Mouse (Mus musculus) embryonic facial prominence, embryonic 11.5 days (tissue): ENCODE data around the gene Iqcf4. TPM values are rescaled to one million over a fixed set of nuclear protein-coding genes. Genes with fewer than 3 reads are reported as not detected.

ENCODE experiments used
- ATAC-seq: fragments of 200-750 bp; cut with Nextera tagmentation; replicated peaks from 2 replicates; pipeline ENCODE4 v1.8.0; 2017; ENCODE audit warnings: low read depth; ENCODE audit not compliant: insufficient number of reproducible peaks, low FRiP score, low TSS enrichment
- DNase-seq: peaks from one replicate; pipeline ENCODE4 v3.0.0-alpha.2; 2015; ENCODE audit warnings: low spot score
- H3K27ac ChIP-seq: fragments of 300-500 bp; sonication (generic); replicated peaks from 2 replicates; pipeline ENCODE4 v1.5.1; 2014; ENCODE audit warnings: mild to moderate bottlenecking, low read depth, low read length, control low read depth
- H3K27me3 ChIP-seq: fragments of 300-500 bp; sonication (generic); 2 replicates; pipeline ENCODE4 v1.6.1; 2014; ENCODE audit warnings: mild to moderate bottlenecking, low read length, moderate library complexity, mixed read lengths; ENCODE audit not compliant: control insufficient read depth, insufficient read depth
- H3K36me3 ChIP-seq: fragments of 300-500 bp; sonication (generic); replicated peaks from 2 replicates; pipeline ENCODE4 v1.6.1; 2014; ENCODE audit warnings: low read depth, mild to moderate bottlenecking, low read length, moderate library complexity, mixed read lengths; ENCODE audit not compliant: control insufficient read depth, insufficient read depth
- H3K4me1 ChIP-seq: fragments of 300-500 bp; sonication (generic); 2 replicates; pipeline ENCODE4 v1.6.1; 2014; ENCODE audit warnings: low read length, mixed read lengths; ENCODE audit not compliant: control insufficient read depth, insufficient read depth
- H3K4me2 ChIP-seq: fragments of 300-500 bp; sonication (generic); 2 replicates; pipeline ENCODE4 v1.6.1; 2014; ENCODE audit warnings: low read depth, mild to moderate bottlenecking, control low read depth, low read length, moderate library complexity
- H3K4me3 ChIP-seq: fragments of 300-500 bp; sonication (generic); 2 replicates; pipeline ENCODE4 v1.5.1; 2014; ENCODE audit warnings: low read depth, low read length, control low read depth
- H3K9ac ChIP-seq: fragments of 300-500 bp; sonication (generic); replicated peaks from 2 replicates; pipeline ENCODE4 v1.6.1; 2014; ENCODE audit warnings: mild to moderate bottlenecking, control low read depth, low read length
- H3K9me3 ChIP-seq: fragments of 300-500 bp; sonication (generic); replicated peaks from 2 replicates; pipeline ENCODE4 v1.6.1; 2016; ENCODE audit warnings: mild to moderate bottlenecking, low read length, inconsistent platforms, mixed read lengths; ENCODE audit not compliant: control insufficient read depth
- WGBS: fragments of 180-500 bp; shearing (Covaris S2); extraction: QIAGEN DNeasy Blood & Tissue Kit; methylation state at CpG from one replicate; pipeline ENCODE4 v1.1.7; 2014; 5-methylcytosine and 5-hydroxymethylcytosine counted together
- polyA plus RNA-seq: library from polyadenylated mRNA; unstranded; fragments of >200 nt; fragmentation: Nextera tagmentation; extraction: Ambion mirVana; gene quantifications from 2 replicates; pipeline ENCODE4 v1.2.1, GENCODE M21; 2014

Gene Iqcf4
- polyA plus RNA-seq, 1 experiment from 2014 or later: not detected

DNA sequence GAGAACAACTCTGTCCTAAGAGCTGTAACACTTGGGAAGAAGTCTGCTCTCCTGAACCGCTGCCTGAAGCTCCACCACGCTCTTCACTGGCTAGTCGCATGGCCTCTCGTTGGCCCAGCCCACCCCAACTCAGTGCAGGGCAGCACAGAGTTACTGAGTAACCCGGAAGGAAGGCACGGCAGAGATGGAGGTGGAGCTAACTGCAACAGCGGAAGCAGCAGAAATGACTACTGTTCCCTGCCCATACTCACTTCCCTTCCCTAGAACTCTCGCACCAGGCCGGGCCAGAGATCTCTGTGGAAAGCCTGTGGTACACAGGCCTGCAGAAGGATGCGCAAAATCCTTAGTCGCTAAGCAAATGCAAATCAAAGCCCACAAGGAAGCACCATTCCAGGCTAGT, 4.4 kb downstream of the Iqcf4 start:
- Histone ChIP-seq H3K36me3 (no peaks in the 10 kb centered on the region), H3K4me3 (no peak overlapping the region), H3K9ac (no peak overlapping the region), H3K4me2 (no peak overlapping the region), H3K27ac (no peak overlapping the region), H3K9me3 (no peaks in the 10 kb centered on the region), H3K27me3 (no peaks in the 10 kb centered on the region), H3K4me1 (no peaks in the 10 kb centered on the region)
- ATAC-seq: no peak
- WGBS: 63% methylated on average over 11 of the region's 11 CpGs
- DNase-seq: no peak

DNA sequence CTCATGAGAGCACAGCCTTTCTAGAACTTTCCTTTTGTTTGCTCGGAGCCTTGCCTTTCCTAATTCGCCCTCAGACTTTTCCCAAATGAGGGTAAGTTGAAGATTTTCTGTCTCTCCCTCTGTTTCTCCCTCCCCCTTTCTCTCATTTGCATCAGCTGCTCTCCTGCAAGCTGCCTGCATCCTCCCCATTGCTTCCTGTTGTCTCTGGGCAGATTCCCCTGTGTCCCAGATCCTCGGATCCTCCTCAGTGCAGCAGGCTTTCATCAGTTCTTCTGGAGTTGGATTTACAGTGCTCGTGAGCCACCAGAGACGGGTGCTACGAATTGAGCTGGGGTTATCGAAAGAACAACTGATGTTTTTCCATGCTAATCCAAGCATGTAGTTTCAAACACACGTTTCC, 6.8 kb downstream of the Iqcf4 start:
- Histone ChIP-seq H3K27me3 (no peaks in the 10 kb centered on the region), H3K4me2 (no peak overlapping the region), H3K9me3 (no peaks in the 10 kb centered on the region), H3K27ac (no peak overlapping the region), H3K36me3 (no peaks in the 10 kb centered on the region), H3K4me3 (no peak overlapping the region), H3K9ac (no peak overlapping the region), H3K4me1 (no peaks in the 10 kb centered on the region)
- DNase-seq: no peak
- no peak for ATAC-seq
- WGBS: 76% methylated on average over 8 of the region's 8 CpGs

DNA sequence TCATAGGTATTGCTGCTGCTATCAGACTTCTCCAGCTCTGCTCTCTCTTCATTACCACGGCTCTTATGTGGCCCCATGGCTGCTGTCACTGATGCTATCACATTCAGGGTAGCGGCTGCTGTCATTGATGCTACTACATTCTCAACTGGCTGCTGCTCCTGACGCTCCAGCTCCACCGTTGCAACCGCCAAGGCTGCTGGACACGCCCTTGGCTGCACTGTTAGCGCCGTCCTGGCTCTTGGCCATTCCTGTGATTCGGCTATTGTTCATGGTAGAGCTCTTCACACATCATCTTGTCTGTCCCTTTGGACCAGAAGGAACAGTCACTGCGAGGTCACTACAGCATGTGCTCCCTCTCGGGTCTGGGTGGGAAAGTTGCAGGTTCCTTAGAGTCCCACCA, 8.5 kb downstream of the Iqcf4 start:
- no peaks in the 10 kb centered on the region for H3K9me3 ChIP-seq
- no peak overlapping the region for H3K27ac ChIP-seq
- DNase-seq (no peak), ATAC-seq (no peak)
- H3K4me2 ChIP-seq: no peak overlapping the region
- 90% methylated on average over 11 of the region's 11 CpGs for WGBS
- H3K9ac ChIP-seq: no peak overlapping the region
- H3K4me3 ChIP-seq: no peak overlapping the region
- H3K4me1 ChIP-seq: no peaks in the 10 kb centered on the region
- H3K27me3 ChIP-seq: no peaks in the 10 kb centered on the region
- H3K36me3 ChIP-seq: no peaks in the 10 kb centered on the region

DNA sequence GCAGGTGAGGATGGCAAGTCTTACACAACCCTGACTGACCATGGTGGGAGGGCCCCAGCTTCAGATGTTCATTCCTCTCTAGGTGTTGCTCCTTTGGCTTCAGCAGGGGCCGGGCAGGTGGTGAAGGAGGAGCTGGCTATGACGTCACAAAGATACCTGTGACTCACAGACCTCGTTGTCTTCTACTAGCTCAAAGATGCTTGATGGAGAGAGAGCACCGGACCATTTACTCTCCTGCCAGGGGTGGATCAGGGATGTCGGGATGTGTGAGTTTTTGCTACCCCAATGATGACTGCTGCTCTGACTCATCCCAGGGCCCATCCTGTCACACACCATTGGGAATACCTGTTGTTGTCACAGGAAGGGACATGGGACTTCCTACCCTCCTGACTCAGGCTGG, 9.3 kb downstream of the Iqcf4 start, which contains the start of gene Iqcf3:
Gene Iqcf3, minus strand, starts transcription at position 101 of the 400 bp plus-strand sequence.
- no peaks in the 10 kb centered on the region for H3K4me1 ChIP-seq
- no peak within 1 kb of the TSS for H3K4me2 ChIP-seq
- H3K27me3 ChIP-seq: no peaks in the 10 kb centered on the region
- 97% methylated on average over 5 of the region's 5 CpGs for WGBS
- no peaks in the 10 kb centered on the region for H3K36me3 ChIP-seq
- ATAC-seq (no peak), DNase-seq (no peak)
- H3K4me3 ChIP-seq: no peak within 1 kb of the TSS
- no peak within 1 kb of the TSS for H3K27ac ChIP-seq
- no peak within 1 kb of the TSS for H3K9ac ChIP-seq
- H3K9me3 ChIP-seq: no peaks in the 10 kb centered on the region

DNA sequence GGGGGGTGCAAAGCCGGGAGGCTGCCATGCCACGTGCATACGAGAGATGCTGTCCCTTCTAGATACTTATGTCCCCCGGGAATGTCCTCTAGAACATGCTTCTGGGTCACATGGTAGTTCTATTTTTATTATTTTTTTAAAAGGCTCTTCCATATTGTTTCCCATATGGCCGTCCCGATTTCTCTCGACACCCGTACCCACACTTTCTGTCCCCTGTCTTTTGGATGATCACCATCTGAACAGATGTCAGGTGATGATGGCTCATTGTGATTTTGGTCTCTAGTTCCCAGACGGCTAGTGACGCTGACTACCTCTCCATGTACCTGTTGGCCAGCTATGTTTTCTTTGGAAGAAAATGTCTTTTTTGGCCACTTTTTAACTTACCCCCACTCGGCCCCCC, 35.8 kb downstream of the Iqcf4 start:
- H3K4me2 ChIP-seq: no peak overlapping the region
- no peaks in the 10 kb centered on the region for H3K9me3 ChIP-seq
- H3K4me1 ChIP-seq: no peaks in the 10 kb centered on the region
- H3K36me3 ChIP-seq: no peaks in the 10 kb centered on the region
- no peak overlapping the region for H3K9ac ChIP-seq
- no peak overlapping the region for H3K27ac ChIP-seq
- no peaks in the 10 kb centered on the region for H3K27me3 ChIP-seq
- ATAC-seq (no peak), DNase-seq (no peak)
- no peak overlapping the region for H3K4me3 ChIP-seq
- 87% methylated on average over 11 of the region's 11 CpGs for WGBS

DNA sequence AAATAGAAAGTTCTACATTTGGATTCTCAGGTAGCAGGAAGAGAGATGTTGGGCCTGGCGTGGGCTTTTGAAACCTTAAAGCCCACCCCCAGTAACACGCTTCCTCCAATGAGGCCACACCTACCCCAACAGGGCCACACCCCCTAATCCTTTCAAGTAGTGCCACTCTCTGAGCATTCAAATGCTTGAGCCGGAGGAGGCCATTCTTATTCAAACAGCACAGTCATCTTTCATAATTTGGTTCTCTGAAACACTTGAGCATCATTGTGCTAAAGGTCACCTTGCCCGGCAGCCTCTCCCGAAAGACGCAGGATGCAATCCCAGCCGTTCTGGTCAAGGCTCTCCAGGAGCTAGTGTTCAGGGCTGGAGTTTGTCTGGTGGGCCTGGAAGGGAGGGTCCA, 36.5 kb downstream of the Iqcf4 start:
- no peak overlapping the region for H3K27ac ChIP-seq
- DNase-seq: no peak
- no peaks in the 10 kb centered on the region for H3K27me3 ChIP-seq
- H3K4me1 ChIP-seq: no peaks in the 10 kb centered on the region
- H3K9me3 ChIP-seq: no peaks in the 10 kb centered on the region
- WGBS: 88% methylated on average over 7 of the region's 7 CpGs
- H3K36me3 ChIP-seq: no peaks in the 10 kb centered on the region
- no peak overlapping the region for H3K9ac ChIP-seq
- ATAC-seq: no peak
- H3K4me3 ChIP-seq: no peak overlapping the region
- H3K4me2 ChIP-seq: no peak overlapping the region

DNA sequence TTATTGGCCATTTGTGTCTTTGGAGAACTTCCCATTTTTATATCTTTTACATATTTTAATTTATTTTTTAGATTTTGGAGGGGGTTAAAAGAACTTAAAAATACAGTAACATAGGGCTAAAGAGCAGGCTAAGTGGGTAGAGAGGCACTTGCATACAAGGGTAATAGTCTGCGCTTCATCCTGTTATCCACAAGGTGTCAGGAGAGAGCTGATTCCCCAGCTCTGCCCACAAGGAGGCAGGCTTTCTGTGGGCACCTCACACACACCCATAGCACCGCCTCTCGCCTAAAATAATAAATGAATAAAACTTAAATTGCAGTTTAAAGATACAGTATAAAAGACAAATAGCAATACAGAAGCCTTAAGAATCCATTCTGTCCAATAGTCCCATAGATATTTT, 39.0 kb downstream of the Iqcf4 start:
- no peaks in the 10 kb centered on the region for H3K4me1 ChIP-seq
- no peaks in the 10 kb centered on the region for H3K9me3 ChIP-seq
- H3K27ac ChIP-seq: no peak overlapping the region
- no peak overlapping the region for H3K4me2 ChIP-seq
- no peaks in the 10 kb centered on the region for H3K27me3 ChIP-seq
- H3K9ac ChIP-seq: no peak overlapping the region
- no peak overlapping the region for H3K4me3 ChIP-seq
- DNase-seq (peak; percentile 68), ATAC-seq (no peak)
- no peaks in the 10 kb centered on the region for H3K36me3 ChIP-seq
- 24% methylated on average over 3 of the region's 3 CpGs for WGBS

DNA sequence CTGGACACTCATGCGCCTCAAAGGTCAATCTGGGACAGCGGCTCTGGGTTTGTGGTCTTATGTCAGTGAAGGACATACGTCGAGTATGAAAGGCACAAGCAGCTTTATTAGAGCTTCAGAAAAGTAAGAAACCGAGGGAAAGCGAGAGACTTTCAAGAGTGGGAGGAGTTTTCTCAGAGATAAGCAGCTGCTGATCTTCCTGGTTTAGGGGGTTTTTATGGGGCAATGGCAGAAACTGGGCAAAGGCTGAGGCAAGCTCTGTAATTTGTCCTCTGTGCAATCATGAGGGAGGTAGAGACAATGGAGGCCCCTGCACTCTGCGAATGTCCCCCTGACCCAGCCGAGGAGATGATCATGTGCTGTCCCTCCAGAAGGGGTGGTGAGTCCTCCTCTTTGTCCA, 50.9 kb downstream of the Iqcf4 start:
- no peak overlapping the region for H3K9ac ChIP-seq
- H3K36me3 ChIP-seq: no peaks in the 10 kb centered on the region
- no peaks in the 10 kb centered on the region for H3K27me3 ChIP-seq
- no peak overlapping the region for H3K4me2 ChIP-seq
- H3K4me3 ChIP-seq: no peak overlapping the region
- H3K27ac ChIP-seq: no peak overlapping the region
- H3K4me1 ChIP-seq: no peaks in the 10 kb centered on the region
- DNase-seq: no peak
- WGBS: 85% methylated on average over 8 of the region's 8 CpGs
- no peaks in the 10 kb centered on the region for H3K9me3 ChIP-seq
- ATAC-seq: no peak
